Mouse (Mus musculus) hindbrain, embryonic 10.5 days (tissue): ENCODE data around the gene Syne4. TPM values are rescaled to one million over a fixed set of nuclear protein-coding genes. Genes with fewer than 3 reads are reported as not detected.

ENCODE experiments used
- DNase-seq: peaks from one replicate; pipeline ENCODE4 v3.0.0-alpha.2; 2017; ENCODE audit warnings: low spot score
- H3K27ac ChIP-seq: fragments of 300-500 bp; sonication (generic); 2 replicates; pipeline ENCODE4 v1.5.1; 2016; ENCODE audit warnings: mild to moderate bottlenecking, moderate library complexity
- H3K27me3 ChIP-seq: fragments of 300-500 bp; sonication (generic); 2 replicates; pipeline ENCODE4 v1.6.1; 2016; ENCODE audit warnings: mild to moderate bottlenecking; ENCODE audit not compliant: poor library complexity, insufficient read depth, severe bottlenecking
- H3K36me3 ChIP-seq: fragments of 300-500 bp; sonication (generic); 2 replicates; pipeline ENCODE4 v1.6.1; 2016; ENCODE audit warnings: mild to moderate bottlenecking, moderate library complexity
- H3K4me1 ChIP-seq: fragments of 300-500 bp; sonication (generic); replicated peaks from 2 replicates; pipeline ENCODE4 v1.6.1; 2016; ENCODE audit warnings: mild to moderate bottlenecking
- H3K4me3 ChIP-seq: fragments of 300-500 bp; sonication (generic); 2 replicates; pipeline ENCODE4 v1.5.1; 2016; ENCODE audit warnings: mild to moderate bottlenecking, moderate library complexity
- H3K9me3 ChIP-seq: fragments of 300-500 bp; sonication (generic); 2 replicates; pipeline ENCODE4 v1.6.1; 2016; ENCODE audit warnings: mild to moderate bottlenecking, moderate library complexity
- WGBS: fragments of 180-500 bp; shearing (Covaris S2); methylation state at CpG from one replicate; pipeline ENCODE4 v1.1.7; 2016; 5-methylcytosine and 5-hydroxymethylcytosine counted together
- polyA plus RNA-seq: library from polyadenylated mRNA; unstranded; fragments of >200 nt; fragmentation: Nextera tagmentation; extraction: Ambion mirVana; gene quantifications from 2 replicates; pipeline ENCODE4 v1.2.1, GENCODE M21; 2016

Gene Syne4
- polyA plus RNA-seq, 1 experiment from 2014 or later = 26.8 TPM

DNA sequence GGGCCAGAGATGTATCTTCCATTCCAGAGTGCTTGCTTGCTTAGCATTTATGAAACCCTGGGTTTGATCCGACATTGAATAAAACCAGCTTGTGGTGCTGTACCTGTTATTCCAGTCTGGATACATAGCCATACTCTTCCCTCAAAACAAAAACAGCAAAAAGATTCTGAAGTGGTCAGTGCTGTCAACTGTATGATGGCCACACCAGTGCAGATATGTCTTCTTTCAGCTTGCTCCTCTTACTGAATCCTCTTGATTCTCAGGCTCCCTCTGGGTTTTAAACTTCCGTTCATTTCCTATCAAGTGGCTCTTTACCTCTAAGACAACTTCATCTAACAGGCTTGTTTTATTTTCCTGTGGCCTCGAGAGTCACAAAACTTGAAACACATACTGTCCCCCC, 9.2 kb downstream of the Syne4 start, which contains the start of gene Sdhaf1:
TSS of gene Sdhaf1 (minus strand) at position 101 of the 400 bp plus-strand sequence.
- Histone ChIP-seq H3K36me3 (0 out of 2 replicates have a peak, but pooled peaks cover 2% of the 10 kb centered on the region), H3K9me3 (0 out of 2 replicates have a peak, but pooled peaks cover 4% of the 10 kb centered on the region), H3K4me3 (peak within 1 kb of the TSS; percentile 88), H3K27ac (peak within 1 kb of the TSS; percentile 92), H3K27me3 (peaks cover 6% of the 10 kb centered on the region; the same call in 1 of the 2 replicates), H3K4me1 (peaks cover 22% of the 10 kb centered on the region)
- WGBS = 79% methylated on average over 3 of the region's 3 CpGs
- DNase-seq = no peak

DNA sequence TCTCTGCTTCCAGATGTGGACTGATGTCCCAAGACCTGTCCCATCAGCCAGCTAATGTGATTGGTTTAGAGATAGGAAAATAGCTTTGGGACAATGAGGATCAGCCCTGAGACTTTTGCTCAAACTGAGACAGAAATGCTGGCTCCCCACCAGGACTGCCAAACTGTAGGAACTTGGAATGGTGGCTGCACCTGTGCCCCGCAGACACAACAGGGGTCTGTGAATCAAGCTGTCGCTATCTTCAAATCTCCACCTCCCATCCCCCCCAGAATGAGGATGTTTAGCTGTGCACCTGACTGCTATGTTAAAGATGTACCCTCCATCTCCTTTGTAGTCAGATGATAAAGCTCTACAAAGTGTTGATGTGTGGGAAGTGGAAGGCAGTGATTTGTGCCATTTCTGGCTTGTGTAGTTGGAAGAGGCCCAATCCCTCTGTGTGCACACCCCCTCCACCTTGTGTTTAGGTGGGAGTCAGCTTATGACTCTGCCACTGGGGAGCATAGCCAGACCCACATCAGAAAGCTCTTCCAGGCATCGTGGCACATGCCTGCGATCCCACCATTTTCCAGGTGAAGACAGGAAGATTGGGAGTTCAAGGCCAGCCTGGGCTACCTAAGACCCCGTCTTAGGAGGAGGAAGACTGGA, 9.8 kb downstream of the Syne4 start:
- H3K4me3 ChIP-seq = no peak overlapping the region
- H3K36me3 ChIP-seq = no peaks in the 10 kb centered on the region
- H3K4me1 ChIP-seq = peaks cover 22% of the 10 kb centered on the region
- H3K27me3 ChIP-seq = peaks cover 6% of the 10 kb centered on the region; the same call in 1 of the 2 replicates
- H3K9me3 ChIP-seq = 0 out of 2 replicates have a peak, but pooled peaks cover 4% of the 10 kb centered on the region
- no peak overlapping the region for H3K27ac ChIP-seq
- DNase-seq = no peak
- WGBS = 88% methylated on average over 5 of the region's 5 CpGs

DNA sequence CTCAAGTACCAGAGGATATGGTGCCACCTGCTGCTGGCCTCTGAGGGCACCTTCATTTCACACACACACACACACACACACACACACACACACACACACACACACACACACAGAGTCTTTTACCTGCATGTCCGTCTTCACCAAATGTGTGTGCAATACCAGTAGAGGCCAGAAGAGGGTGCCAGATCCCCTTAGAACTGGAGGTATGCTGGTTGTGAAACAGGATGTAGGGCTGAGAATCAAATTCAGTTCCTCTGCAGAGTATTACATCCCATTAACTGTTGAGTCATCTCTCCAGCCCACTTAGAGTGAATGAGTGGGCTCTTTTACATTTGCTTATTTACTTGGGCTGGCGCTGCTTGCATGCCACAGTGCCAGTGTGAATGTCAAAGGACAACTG, 10.8 kb downstream of the Syne4 start:
- Histone ChIP-seq H3K27me3 (peaks cover 6% of the 10 kb centered on the region; the same call in 1 of the 2 replicates), H3K9me3 (0 out of 2 replicates have a peak, but pooled peaks cover 4% of the 10 kb centered on the region), H3K4me3 (no peak overlapping the region), H3K36me3 (no peaks in the 10 kb centered on the region), H3K4me1 (peaks cover 22% of the 10 kb centered on the region), H3K27ac (no peak overlapping the region)
- peak; percentile 60 for DNase-seq
- WGBS = 51% methylated on average over 2 of the region's 2 CpGs

GRCm38 (mm10) chr7:30326427-30326826, 11.8 kb downstream of the Syne4 start:
- peaks cover 6% of the 10 kb centered on the region; the same call in 1 of the 2 replicates for H3K27me3 ChIP-seq
- DNase-seq = no peak
- no peak overlapping the region for H3K27ac ChIP-seq
- peaks cover 21% of the 10 kb centered on the region for H3K4me1 ChIP-seq
- no peaks in the 10 kb centered on the region for H3K36me3 ChIP-seq
- no peak overlapping the region for H3K4me3 ChIP-seq
- H3K9me3 ChIP-seq = 0 out of 2 replicates have a peak, but pooled peaks cover 4% of the 10 kb centered on the region

GRCm38 (mm10) chr7:30327140-30327539, 12.5 kb downstream of the Syne4 start:
- DNase-seq = no peak
- H3K4me1 ChIP-seq = peaks cover 25% of the 10 kb centered on the region
- H3K4me3 ChIP-seq = no peak overlapping the region
- H3K27ac ChIP-seq = no peak overlapping the region
- H3K36me3 ChIP-seq = no peaks in the 10 kb centered on the region
- 0 out of 2 replicates have a peak, but pooled peaks cover 4% of the 10 kb centered on the region for H3K9me3 ChIP-seq
- WGBS = 59% methylated on average over 15 of the region's 15 CpGs
- H3K27me3 ChIP-seq = peaks cover 6% of the 10 kb centered on the region; the same call in 1 of the 2 replicates

GRCm38 (mm10) chr7:30328379-30328778, 13.8 kb downstream of the Syne4 start:
- H3K9me3 ChIP-seq = 0 out of 2 replicates have a peak, but pooled peaks cover 4% of the 10 kb centered on the region
- no peaks in the 10 kb centered on the region for H3K36me3 ChIP-seq
- H3K4me1 ChIP-seq = peaks cover 19% of the 10 kb centered on the region
- H3K27me3 ChIP-seq = peaks cover 17% of the 10 kb centered on the region
- no peak overlapping the region for H3K4me3 ChIP-seq
- DNase-seq = no peak
- WGBS = 57% methylated on average over 10 of the region's 10 CpGs
- H3K27ac ChIP-seq = no peak overlapping the region

DNA sequence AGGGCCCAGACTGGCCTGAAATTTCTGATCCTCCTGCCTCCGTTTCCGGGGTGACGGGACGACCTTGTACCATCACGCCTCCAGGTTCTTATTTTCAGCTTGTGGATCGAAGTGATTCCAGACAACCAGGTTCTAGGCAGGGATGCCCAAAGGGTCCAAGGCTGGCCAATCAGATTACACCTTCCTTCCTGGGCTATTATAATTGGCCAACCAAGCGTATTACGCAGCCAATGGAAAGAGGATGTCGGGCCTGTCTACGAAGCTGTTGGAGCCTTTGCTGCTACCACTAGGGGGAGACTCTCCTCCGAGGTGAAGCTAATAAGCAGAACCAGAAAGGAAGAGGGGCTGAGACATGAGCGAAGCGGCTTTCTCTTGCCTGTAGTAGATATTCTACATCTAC, 17.3 kb downstream of the Syne4 start:
- Histone ChIP-seq H3K36me3 (no peaks in the 10 kb centered on the region), H3K27ac (no peak overlapping the region), H3K9me3 (no peaks in the 10 kb centered on the region), H3K4me3 (peak overlapping the region; percentile 34), H3K27me3 (peaks cover 45% of the 10 kb centered on the region), H3K4me1 (peaks cover 19% of the 10 kb centered on the region)
- DNase-seq = peak; percentile 88
- WGBS = 7% methylated on average over 13 of the region's 13 CpGs

GRCm38 (mm10) chr7:30332622-30333259, 18.1 kb downstream of the Syne4 start:
- Histone ChIP-seq H3K4me3 (no peak overlapping the region), H3K27ac (no peak overlapping the region), H3K9me3 (no peaks in the 10 kb centered on the region), H3K4me1 (peaks cover 16% of the 10 kb centered on the region), H3K27me3 (peaks cover 39% of the 10 kb centered on the region), H3K36me3 (no peaks in the 10 kb centered on the region)
- no peak for DNase-seq
- WGBS = 69% methylated on average over 18 of the region's 18 CpGs

DNA sequence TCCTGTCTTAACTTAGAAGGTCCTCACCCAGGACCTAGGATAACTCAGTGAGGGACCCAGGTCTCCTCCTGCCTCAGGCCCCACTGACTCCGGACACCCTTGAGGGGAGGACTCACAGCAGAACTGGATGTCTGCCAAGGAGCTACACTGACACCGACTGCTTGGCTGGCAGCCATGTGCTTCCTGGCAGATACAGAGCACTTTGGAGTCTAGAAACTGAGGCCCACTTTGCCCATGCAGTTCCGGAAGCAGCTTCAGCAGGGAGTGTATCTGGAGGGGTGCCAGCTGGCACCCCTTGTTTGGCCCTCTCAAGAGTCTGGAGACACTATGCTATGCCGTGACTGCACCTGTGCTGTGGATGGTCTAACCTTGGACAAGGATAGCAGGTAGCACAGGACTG, 18.8 kb downstream of the Syne4 start:
- no peak overlapping the region for H3K27ac ChIP-seq
- WGBS = 77% methylated on average over 4 of the region's 4 CpGs

GRCm38 (mm10) chr7:30334563-30334962, 20.0 kb downstream of the Syne4 start:
- H3K27ac ChIP-seq = no peak overlapping the region
- no peak for DNase-seq
- no peak overlapping the region for H3K4me3 ChIP-seq
- WGBS = 66% methylated on average over 5 of the region's 5 CpGs
- no peaks in the 10 kb centered on the region for H3K36me3 ChIP-seq
- peaks cover 16% of the 10 kb centered on the region for H3K4me1 ChIP-seq
- H3K9me3 ChIP-seq = no peaks in the 10 kb centered on the region
- peaks cover 39% of the 10 kb centered on the region for H3K27me3 ChIP-seq

More for the DNA sequence above, 18.8 kb downstream of the Syne4 start:
- H3K27me3 ChIP-seq = peaks cover 39% of the 10 kb centered on the region
- peaks cover 16% of the 10 kb centered on the region for H3K4me1 ChIP-seq
- H3K4me3 ChIP-seq = no peak overlapping the region
- DNase-seq = no peak
- H3K9me3 ChIP-seq = no peaks in the 10 kb centered on the region
- no peaks in the 10 kb centered on the region for H3K36me3 ChIP-seq

- 88% methylated on average over 6 of the region's 6 CpGs for WGBS
- no peak for DNase-seq
- no peak overlapping the region for H3K27ac ChIP-seq
- H3K9me3 ChIP-seq = no peaks in the 10 kb centered on the region
- peaks cover 16% of the 10 kb centered on the region for H3K4me1 ChIP-seq
- H3K4me3 ChIP-seq = no peak overlapping the region
- no peaks in the 10 kb centered on the region for H3K36me3 ChIP-seq
- peaks cover 39% of the 10 kb centered on the region for H3K27me3 ChIP-seq
Measured at GRCm38 (mm10) chr7:30335688-30336087, 21.1 kb downstream of the Syne4 start.

GRCm38 (mm10) chr7:30336384-30336783, 21.8 kb downstream of the Syne4 start:
- H3K4me3 ChIP-seq = no peak overlapping the region
- no peak overlapping the region for H3K27ac ChIP-seq
- peaks cover 39% of the 10 kb centered on the region for H3K27me3 ChIP-seq
- DNase-seq = peak; percentile 86
- H3K36me3 ChIP-seq = no peaks in the 10 kb centered on the region
- 4% methylated on average over 9 of the region's 9 CpGs for WGBS
- no peaks in the 10 kb centered on the region for H3K9me3 ChIP-seq
- H3K4me1 ChIP-seq = peaks cover 10% of the 10 kb centered on the region

- no peaks in the 10 kb centered on the region for H3K4me1 ChIP-seq
- WGBS = 75% methylated on average over 5 of the region's 5 CpGs
- H3K9me3 ChIP-seq = no peaks in the 10 kb centered on the region
- no peak overlapping the region for H3K27ac ChIP-seq
- H3K36me3 ChIP-seq = no peaks in the 10 kb centered on the region
- H3K4me3 ChIP-seq = no peak overlapping the region
- H3K27me3 ChIP-seq = peaks cover 17% of the 10 kb centered on the region
- no peak for DNase-seq
Measured at GRCm38 (mm10) chr7:30339432-30340109, 25.0 kb downstream of the Syne4 start.
